Mouse (Mus musculus): ENCODE results near the gene Wnk4.
A peak's percentile ranks its signal among the peaks of the same experiment; 100 is the strongest.

Gene Wnk4

GRCm38 (mm10) chr11:101238071-101238647 is 22.2 kb upstream of the Wnk4 start:
- DNase-seq (ENCODE audit: low spot score in 2 of 2) = no peak

GRCm38 (mm10) chr11:101245071-101245470 is 15.3 kb upstream of the Wnk4 start:
- DNase-seq (ENCODE audit: low spot score in 2 of 2) = no peak

GRCm38 (mm10) chr11:101245855-101246701 is 14.3 kb upstream of the Wnk4 start, which contains the start of gene Ramp2:
Gene Ramp2 (plus strand): TSS chr11:101246028.
- no peak for DNase-seq (ENCODE audit: low spot score in 2 of 2)

GRCm38 (mm10) chr11:101246702-101247012 is 13.7 kb upstream of the Wnk4 start:
- no peak for DNase-seq (ENCODE audit: low spot score in 2 of 2)

- DNase-seq (ENCODE audit: low spot score in 2 of 2) = no peak
These were observed 12.8 kb upstream of the Wnk4 start for GRCm38 (mm10) chr11:101247521-101248030.

- peak; percentile 26 to 57 for DNase-seq (ENCODE audit: low spot score in 2 of 2)
These were observed 11.9 kb upstream of the Wnk4 start for GRCm38 (mm10) chr11:101248258-101248994.

- DNase-seq (ENCODE audit: low spot score in 2 of 2) = no peak
These were observed 9.3 kb upstream of the Wnk4 start for GRCm38 (mm10) chr11:101251031-101251430.

GRCm38 (mm10) chr11:101252941-101253340 is 7.4 kb upstream of the Wnk4 start:
- DNase-seq (ENCODE audit: low spot score in 2 of 2) = no peak

GRCm38 (mm10) chr11:101253613-101254389 is 6.6 kb upstream of the Wnk4 start, which contains the start of gene Vps25:
Gene Vps25 (plus strand): TSS chr11:101253707.
- DNase-seq (ENCODE audit: low spot score in 2 of 2) = peak; percentile 78 to 81

GRCm38 (mm10) chr11:101255826-101256775 is 4.3 kb upstream of the Wnk4 start:
- no peak for DNase-seq (ENCODE audit: low spot score in 2 of 2)

GRCm38 (mm10) chr11:101259261-101259712 is 1.1 kb upstream of the Wnk4 start:
- no peak for DNase-seq (ENCODE audit: low spot score in 2 of 2)

- no peak for DNase-seq (ENCODE audit: low spot score in 2 of 2)
These were observed 536 bp downstream of the Wnk4 start for GRCm38 (mm10) chr11:101260826-101261380.

GRCm38 (mm10) chr11:101262272-101262967 is 2.1 kb downstream of the Wnk4 start:
- no peak for DNase-seq (ENCODE audit: low spot score in 2 of 2)

- no peak for DNase-seq (ENCODE audit: low spot score in 2 of 2)
These were observed 3.0 kb downstream of the Wnk4 start for GRCm38 (mm10) chr11:101263138-101263988.

- DNase-seq (ENCODE audit: low spot score in 2 of 2) = no peak
These were observed 3.6 kb downstream of the Wnk4 start for GRCm38 (mm10) chr11:101263989-101264280.

GRCm38 (mm10) chr11:101264954-101265471 is 4.6 kb downstream of the Wnk4 start:
- DNase-seq (ENCODE audit: low spot score in 2 of 2) = no peak

GRCm38 (mm10) chr11:101265906-101266305 is 5.5 kb downstream of the Wnk4 start:
- no peak for DNase-seq (ENCODE audit: low spot score in 2 of 2)

GRCm38 (mm10) chr11:101269577-101270116 is 9.3 kb downstream of the Wnk4 start:
- DNase-seq (ENCODE audit: low spot score in 2 of 2) = no peak

Data from spleen, postnatal 36 days (tissue).